Comparison of ENCODE assay signal across 21 mouse cellular contexts in the genomic region with DNA sequence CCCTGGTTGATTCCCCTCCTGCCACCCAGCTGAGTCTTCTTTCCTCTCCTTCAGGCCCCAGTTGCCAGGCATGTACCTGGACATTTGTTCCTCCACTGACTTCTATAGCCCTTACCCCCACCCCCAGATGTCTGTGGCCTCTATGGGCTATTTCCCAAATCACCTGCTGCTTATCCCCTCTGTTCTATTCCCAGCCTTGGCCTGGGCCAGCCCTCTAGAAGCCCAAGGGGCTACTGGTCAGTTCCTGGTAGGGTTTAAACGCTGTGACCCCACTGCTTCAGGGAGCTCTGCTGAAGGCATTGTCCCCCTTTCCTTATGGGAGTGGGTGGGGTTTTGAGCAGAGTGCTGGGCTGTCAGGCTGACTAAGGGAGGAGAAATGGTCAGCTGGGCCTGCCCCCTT. TPM values are rescaled to one million over a fixed set of nuclear protein-coding genes. Genes with fewer than 3 reads are reported as not detected.
A peak's percentile ranks its signal among the peaks of the same experiment; 100 is the strongest.
DNase-seq lines count a peak whose midpoint lies in the region; ATAC-seq and TF ChIP-seq lines count a peak whose summit lies in the region.
"Not testable (repeated sequence)": the region's sequence is repeated elsewhere in the genome, so short reads cannot be mapped to it uniquely, and the experiment has no call there.
"Had no signal": no experiment of that assay in that cellular context is flagged by ENCODE, and none has a peak within 500 bp of the region (broad histone marks: within the 10 kb centered on the region; RNA-seq: fewer than 3 reads in every experiment).

No protein-coding gene starts in this region.

- TF ChIP-seq CTCF in lung, postnatal 0 days (IDR thresholded peaks at IDR 0.05); stomach, postnatal 0 days (IDR thresholded peaks at IDR 0.05; ENCODE audit: low read depth): not testable (repeated sequence)

- not testable (repeated sequence) for H3K4me3 ChIP-seq in embryonic facial prominence, embryonic 13.5 days; kidney, embryonic 14.5 days (ENCODE audit: low read length); limb, embryonic 15.5 days; lung, postnatal 0 days (ENCODE audit: low read depth, low read length); midbrain, embryonic 16.5 days (ENCODE audit: low read depth, low read length); stomach, postnatal 0 days (ENCODE audit: low read depth, low read length)

- H3K9me3 ChIP-seq in embryonic facial prominence, embryonic 13.5 days; kidney, embryonic 14.5 days (ENCODE audit: control insufficient read depth, low read length); limb, embryonic 15.5 days; lung, postnatal 0 days (ENCODE audit: low read length); midbrain, embryonic 16.5 days (replicated peaks; ENCODE audit: control insufficient read depth, low read length, poor library complexity, severe bottlenecking); stomach, postnatal 0 days (ENCODE audit: control insufficient read depth, low read length): not testable (repeated sequence)

- H3K27ac ChIP-seq in embryonic facial prominence, embryonic 13.5 days: 0 out of 2 replicates have a peak overlapping the region, but pooled peaks have one; percentile 28
- H3K27ac ChIP-seq in kidney, embryonic 14.5 days (ENCODE audit: low read depth, low read length); lung, postnatal 0 days (ENCODE audit: low read length); midbrain, embryonic 16.5 days (ENCODE audit: low read length); stomach, postnatal 0 days (replicated peaks): not testable (repeated sequence)
- H3K27ac ChIP-seq in limb, embryonic 15.5 days: peak overlapping the region; percentile 33; the same call in 1 of the 2 replicates

- not testable (repeated sequence) for ATAC-seq in embryonic facial prominence, embryonic 13.5 days (ENCODE audit: insufficient number of reproducible peaks, insufficient read depth, low FRiP score, low TSS enrichment, low read depth); limb, embryonic 15.5 days (ENCODE audit: insufficient number of reproducible peaks, low FRiP score, low TSS enrichment, low read depth)
- peak; percentile 16; the same call in 1 of the 2 replicates for ATAC-seq in kidney, embryonic 14.5 days (ENCODE audit: low FRiP score, low TSS enrichment)
- ATAC-seq in lung, postnatal 0 days: 0 out of 2 replicates have a peak, but pooled peaks have one; percentile 4
- 0 out of 2 replicates have a peak, but pooled peaks have one; percentile 25 for ATAC-seq in midbrain, embryonic 16.5 days
- ATAC-seq in stomach, postnatal 0 days (ENCODE audit: low FRiP score, low TSS enrichment): peak; percentile 31; the same call in 1 of the 2 replicates

- not testable (repeated sequence) for H3K27me3 ChIP-seq in embryonic facial prominence, embryonic 13.5 days; kidney, embryonic 14.5 days (ENCODE audit: control insufficient read depth, insufficient read depth, low read length); limb, embryonic 15.5 days; lung, postnatal 0 days (replicated peaks; ENCODE audit: insufficient read depth, low read length); midbrain, embryonic 16.5 days (ENCODE audit: control insufficient read depth, insufficient read depth, low read depth, low read length); stomach, postnatal 0 days (ENCODE audit: control insufficient read depth, insufficient read depth, low read length)

- H3K9ac ChIP-seq in embryonic facial prominence, embryonic 13.5 days; kidney, embryonic 14.5 days (ENCODE audit: low read depth, low read length); limb, embryonic 15.5 days; lung, postnatal 0 days (replicated peaks; ENCODE audit: low read depth); midbrain, embryonic 16.5 days (ENCODE audit: low read depth, low read length); stomach, postnatal 0 days (ENCODE audit: low read length): not testable (repeated sequence)

- WGBS in embryonic facial prominence, embryonic 13.5 days: 55% methylated on average over 1 of the region's 1 CpGs
- 68% methylated on average over 1 of the region's 1 CpGs for WGBS in kidney, embryonic 14.5 days
- 39% methylated on average over 1 of the region's 1 CpGs for WGBS in limb, embryonic 15.5 days
- 29% methylated on average over 1 of the region's 1 CpGs for WGBS in lung, postnatal 0 days
- 42% methylated on average over 1 of the region's 1 CpGs for WGBS in midbrain, embryonic 16.5 days
- WGBS in stomach, postnatal 0 days: 25% methylated on average over 1 of the region's 1 CpGs

- peak; percentile 84 for DNase-seq in heart, adult 11 months
- not testable (repeated sequence) for DNase-seq in lung, postnatal 0 days (ENCODE audit: low spot score); stomach, postnatal 0 days (ENCODE audit: low spot score)

- H3K36me3 ChIP-seq in embryonic facial prominence, embryonic 13.5 days: peaks cover 29% of the 10 kb centered on the region
- H3K36me3 ChIP-seq in kidney, embryonic 14.5 days (ENCODE audit: control insufficient read depth, insufficient read depth, low read length): peaks cover 27% of the 10 kb centered on the region
- peaks cover 24% of the 10 kb centered on the region for H3K36me3 ChIP-seq in limb, embryonic 15.5 days
- H3K36me3 ChIP-seq in lung, postnatal 0 days (ENCODE audit: insufficient read depth, low read length): peaks cover 12% of the 10 kb centered on the region; the same call in 1 of the 2 replicates
- H3K36me3 ChIP-seq in midbrain, embryonic 16.5 days (ENCODE audit: control insufficient read depth, insufficient read depth, low read length); stomach, postnatal 0 days (ENCODE audit: control insufficient read depth, insufficient read depth, low read length): not testable (repeated sequence)

- not testable (repeated sequence) for TF ChIP-seq EP300 in lung, postnatal 0 days (IDR thresholded peaks at IDR 0.05); stomach, postnatal 0 days (optimal IDR thresholded peaks at IDR 0.05)

- not testable (repeated sequence) for H3K4me1 ChIP-seq in embryonic facial prominence, embryonic 13.5 days; kidney, embryonic 14.5 days (ENCODE audit: control insufficient read depth, insufficient read depth, low read length); limb, embryonic 15.5 days; lung, postnatal 0 days (ENCODE audit: insufficient read depth, low read depth, low read length); midbrain, embryonic 16.5 days (ENCODE audit: control insufficient read depth, insufficient read depth, low read length); stomach, postnatal 0 days (replicated peaks; ENCODE audit: control insufficient read depth, insufficient read depth)

- H3K4me2 ChIP-seq in embryonic facial prominence, embryonic 13.5 days; kidney, embryonic 14.5 days (replicated peaks; ENCODE audit: low read depth, low read length); limb, embryonic 15.5 days; lung, postnatal 0 days (replicated peaks; ENCODE audit: low read depth, low read length); midbrain, embryonic 16.5 days (ENCODE audit: low read length); stomach, postnatal 0 days (replicated peaks; ENCODE audit: low read depth): not testable (repeated sequence)

RNA-seq across cellular contexts. Expression of a gene that starts 29.5 kb away (rescaled TPM):
- polyA plus RNA-seq in embryonic facial prominence, embryonic 13.5 days (2015; fragmentation: Nextera tagmentation; extraction: Ambion mirVana): 289 and 307 TPM in 2 replicates
- 199 and 315 TPM in 2 replicates for polyA plus RNA-seq in kidney, embryonic 14.5 days (2014; fragmentation: Nextera tagmentation; extraction: Ambion mirVana)
- polyA plus RNA-seq in limb, embryonic 15.5 days (2015; fragmentation: Nextera tagmentation; extraction: Ambion mirVana): 228 and 248 TPM in 2 replicates
- polyA plus RNA-seq in lung, postnatal 0 days (2015; fragmentation: Nextera tagmentation; extraction: Ambion mirVana): 171 and 179 TPM in 2 replicates
- 84.6 and 88.4 TPM in 2 replicates for polyA plus RNA-seq in midbrain, embryonic 16.5 days (2015; fragmentation: Nextera tagmentation; extraction: Ambion mirVana)
- 256 and 289 TPM in 2 replicates for polyA plus RNA-seq in stomach, postnatal 0 days (2015; fragmentation: Nextera tagmentation; extraction: Ambion mirVana)

RNA-seq across cellular contexts. Expression of a gene that starts 34.4 kb away (rescaled TPM):
- polyA plus RNA-seq in embryonic facial prominence, embryonic 13.5 days (2015; fragmentation: Nextera tagmentation; extraction: Ambion mirVana): 28.9 and 31.6 TPM in 2 replicates
- polyA plus RNA-seq in kidney, embryonic 14.5 days (2014; fragmentation: Nextera tagmentation; extraction: Ambion mirVana): 28.1 and 81.5 TPM in 2 replicates
- 24.8 and 29.0 TPM in 2 replicates for polyA plus RNA-seq in limb, embryonic 15.5 days (2015; fragmentation: Nextera tagmentation; extraction: Ambion mirVana)
- polyA plus RNA-seq in lung, postnatal 0 days (2015; fragmentation: Nextera tagmentation; extraction: Ambion mirVana): 16.1 and 18.6 TPM in 2 replicates
- 12.8 and 13.5 TPM in 2 replicates for polyA plus RNA-seq in midbrain, embryonic 16.5 days (2015; fragmentation: Nextera tagmentation; extraction: Ambion mirVana)
- 20.9 TPM in 2 replicates for polyA plus RNA-seq in stomach, postnatal 0 days (2015; fragmentation: Nextera tagmentation; extraction: Ambion mirVana)

RNA-seq across cellular contexts. Expression of a gene that starts 43.0 kb away (rescaled TPM):
- polyA plus RNA-seq in embryonic facial prominence, embryonic 13.5 days (2015; fragmentation: Nextera tagmentation; extraction: Ambion mirVana): 0.14 TPM in 1 of 2 replicates, not detected in the other
- polyA plus RNA-seq in kidney, embryonic 14.5 days (2014; fragmentation: Nextera tagmentation; extraction: Ambion mirVana): not detected in 2 replicates
- polyA plus RNA-seq in limb, embryonic 15.5 days (2015; fragmentation: Nextera tagmentation; extraction: Ambion mirVana): 0.08 TPM in 1 of 2 replicates, not detected in the other
- polyA plus RNA-seq in lung, postnatal 0 days (2015; fragmentation: Nextera tagmentation; extraction: Ambion mirVana): not detected in 2 replicates
- polyA plus RNA-seq in midbrain, embryonic 16.5 days (2015; fragmentation: Nextera tagmentation; extraction: Ambion mirVana): 0.11 TPM in 1 of 2 replicates, not detected in the other
- 0.08 and 0.13 TPM in 2 replicates for polyA plus RNA-seq in stomach, postnatal 0 days (2015; fragmentation: Nextera tagmentation; extraction: Ambion mirVana)
- polyA plus RNA-seq: brain, embryonic 14.5 days; embryonic facial prominence, embryonic 14.5 days; forebrain, embryonic 10.5 days; forebrain, embryonic 14.5 days; gonadal fat pad, adult 2 months; heart, adult 2 months; heart, embryonic 13.5 days had no signal

RNA-seq across cellular contexts. Expression of a gene that starts 50.5 kb away (rescaled TPM):
- polyA plus RNA-seq in embryonic facial prominence, embryonic 13.5 days (2015; fragmentation: Nextera tagmentation; extraction: Ambion mirVana): 776 and 892 TPM in 2 replicates
- polyA plus RNA-seq in kidney, embryonic 14.5 days (2014; fragmentation: Nextera tagmentation; extraction: Ambion mirVana): 941 and 1,115 TPM in 2 replicates
- polyA plus RNA-seq in limb, embryonic 15.5 days (2015; fragmentation: Nextera tagmentation; extraction: Ambion mirVana): 675 and 811 TPM in 2 replicates
- polyA plus RNA-seq in lung, postnatal 0 days (2015; fragmentation: Nextera tagmentation; extraction: Ambion mirVana): 661 and 759 TPM in 2 replicates
- polyA plus RNA-seq in midbrain, embryonic 16.5 days (2015; fragmentation: Nextera tagmentation; extraction: Ambion mirVana): 454 and 460 TPM in 2 replicates
- 762 and 787 TPM in 2 replicates for polyA plus RNA-seq in stomach, postnatal 0 days (2015; fragmentation: Nextera tagmentation; extraction: Ambion mirVana)

RNA-seq across cellular contexts. Expression of a gene that starts 52.5 kb away (rescaled TPM):
- polyA plus RNA-seq in embryonic facial prominence, embryonic 13.5 days (2015; fragmentation: Nextera tagmentation; extraction: Ambion mirVana): not detected in 2 replicates
- polyA plus RNA-seq in kidney, embryonic 14.5 days (2014; fragmentation: Nextera tagmentation; extraction: Ambion mirVana): not detected in 2 replicates
- not detected in 2 replicates for polyA plus RNA-seq in limb, embryonic 15.5 days (2015; fragmentation: Nextera tagmentation; extraction: Ambion mirVana)
- polyA plus RNA-seq in lung, postnatal 0 days (2015; fragmentation: Nextera tagmentation; extraction: Ambion mirVana): not detected in 2 replicates
- polyA plus RNA-seq in midbrain, embryonic 16.5 days (2015; fragmentation: Nextera tagmentation; extraction: Ambion mirVana): not detected in 2 replicates
- not detected in 2 replicates for polyA plus RNA-seq in stomach, postnatal 0 days (2015; fragmentation: Nextera tagmentation; extraction: Ambion mirVana)
- polyA plus RNA-seq: activated CD4-positive, CD25-positive, alpha-beta regulatory T cell, adult 4 months; brain, embryonic 14.5 days; cortical plate, adult 2 months; embryonic facial prominence, embryonic 10.5 days; embryonic facial prominence, embryonic 14.5 days; forebrain, embryonic 10.5 days; forebrain, embryonic 14.5 days; gonadal fat pad, adult 2 months; heart, adult 2 months; heart, embryonic 10.5 days; heart, embryonic 13.5 days; heart, embryonic 16.5 days; hindbrain, embryonic 11.5 days; hindbrain, embryonic 14.5 days had no signal
